Mouse (Mus musculus) left cerebral cortex, adult 8-10 months (tissue): ENCODE data around the gene Wdfy1. TPM values are rescaled to one million over a fixed set of nuclear protein-coding genes. Genes with fewer than 3 reads are reported as not detected.

ENCODE experiments used
- DNase-seq, 2 experiments: peaks; one replicate each; pipeline ENCODE4 v3.0.0; 2022; ENCODE audit warnings: low spot score in 2 of 2
- total RNA-seq, 4 experiments: library from RNA; stranded (reverse); gene quantifications; 2 replicates each; pipeline ENCODE4 v1.2.4; 2022

Wdfy1 gene
- 10 to 100 TPM; 37.3 to 40.2 (median 38.7) TPM for total RNA-seq

DNA sequence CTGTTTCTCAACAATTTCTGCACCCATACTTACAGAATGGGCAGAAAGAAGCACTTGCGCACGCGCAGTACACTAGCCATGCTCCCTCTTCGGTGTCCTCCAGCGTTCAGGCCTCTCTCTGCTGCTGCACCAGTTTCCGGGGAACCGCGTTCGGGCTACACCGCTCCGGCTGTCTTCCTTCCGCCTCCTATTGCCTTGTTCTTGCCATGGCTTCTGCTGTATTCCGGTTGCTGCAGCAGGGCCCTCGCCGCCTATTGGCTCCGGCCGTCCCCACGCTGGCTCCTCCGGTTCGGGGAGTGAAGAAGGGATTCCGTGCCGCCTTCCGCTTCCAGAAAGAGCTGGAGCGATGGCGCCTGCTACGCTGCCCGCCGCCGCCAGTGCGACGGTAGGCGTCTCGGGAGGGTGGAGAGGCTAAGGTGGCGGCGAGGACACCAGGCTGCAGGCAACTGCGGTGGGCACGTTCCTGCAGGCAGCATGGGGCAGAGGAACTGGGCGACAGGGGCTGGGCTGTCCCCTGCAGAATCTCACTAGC, at the start of gene Wdfy1, which contains the start of gene Mrpl44:
Wdfy1 (minus strand) TSS at position 217 of the 532 bp plus-strand sequence.
Mrpl44 (plus strand) TSS at position 92 of the 532 bp plus-strand sequence.
- peak; percentile 93 to 100 for DNase-seq

DNA sequence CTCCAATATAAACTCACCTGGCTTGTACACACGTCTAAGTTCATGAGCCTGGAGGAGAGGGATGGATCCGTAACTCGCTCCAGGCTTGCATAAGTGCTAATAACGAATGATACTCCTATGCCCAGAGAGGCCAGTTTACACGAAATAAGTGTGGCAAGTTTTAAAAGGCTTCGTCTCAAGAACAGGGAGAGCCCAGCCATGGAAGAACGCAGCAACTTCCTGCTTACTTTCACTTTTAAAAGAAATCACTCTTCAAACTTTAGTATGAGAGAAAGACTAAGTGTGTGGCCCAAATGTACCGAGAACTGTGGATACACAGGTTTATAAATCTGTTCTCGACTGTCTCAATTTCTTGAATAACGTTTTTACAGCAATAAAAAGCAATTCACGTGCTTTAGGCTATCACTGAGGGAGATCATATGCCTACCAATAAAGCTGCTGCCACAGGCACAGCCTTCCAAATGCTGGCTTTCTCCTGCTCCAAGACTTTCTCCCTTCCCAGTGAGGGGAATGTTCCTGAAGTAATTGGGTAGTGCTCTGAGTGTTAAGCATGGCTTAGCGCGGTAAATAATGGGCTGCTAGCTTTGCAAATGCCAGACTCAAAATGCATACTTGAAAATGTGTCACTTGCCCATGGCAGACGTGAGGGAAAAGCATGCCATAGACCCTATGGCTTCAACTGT, 48.1 kb upstream of the Wdfy1 start:
- no peak for DNase-seq

DNA sequence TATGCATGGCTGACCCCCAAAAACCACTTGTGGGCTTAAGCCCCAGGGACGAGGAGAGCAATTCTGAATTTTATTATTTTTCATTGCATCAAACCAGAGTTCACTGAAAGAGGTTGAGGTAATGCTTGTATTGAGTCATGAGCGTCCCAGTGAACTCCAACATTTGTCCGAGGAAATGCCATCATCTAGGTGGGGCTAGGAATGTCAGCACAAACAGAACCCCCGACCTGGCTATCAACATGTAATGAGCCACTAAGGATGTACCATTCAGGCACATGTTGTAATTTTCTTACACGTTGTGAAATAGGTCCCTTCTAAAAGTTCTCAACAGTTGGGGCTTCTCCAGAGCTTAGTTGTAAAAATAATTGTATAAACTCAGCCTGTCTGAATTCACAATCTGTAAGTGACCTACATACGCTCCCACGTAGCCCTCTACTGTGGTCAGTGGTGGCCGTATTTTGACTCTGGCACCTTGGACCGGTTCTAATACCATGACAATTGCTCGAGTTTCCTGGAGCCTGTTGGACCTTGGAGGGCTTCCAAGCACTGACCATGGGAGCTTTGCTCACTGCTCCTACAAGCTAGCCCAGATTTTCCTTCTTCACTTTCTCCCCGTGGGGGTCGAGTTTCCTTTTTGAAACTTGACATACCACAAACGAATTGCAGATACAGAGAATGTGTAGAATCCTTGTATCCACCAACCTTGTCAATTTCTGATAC, 47.0 kb upstream of the Wdfy1 start:
- DNase-seq = peak in 1 of 2 experiments; percentile 20

DNA sequence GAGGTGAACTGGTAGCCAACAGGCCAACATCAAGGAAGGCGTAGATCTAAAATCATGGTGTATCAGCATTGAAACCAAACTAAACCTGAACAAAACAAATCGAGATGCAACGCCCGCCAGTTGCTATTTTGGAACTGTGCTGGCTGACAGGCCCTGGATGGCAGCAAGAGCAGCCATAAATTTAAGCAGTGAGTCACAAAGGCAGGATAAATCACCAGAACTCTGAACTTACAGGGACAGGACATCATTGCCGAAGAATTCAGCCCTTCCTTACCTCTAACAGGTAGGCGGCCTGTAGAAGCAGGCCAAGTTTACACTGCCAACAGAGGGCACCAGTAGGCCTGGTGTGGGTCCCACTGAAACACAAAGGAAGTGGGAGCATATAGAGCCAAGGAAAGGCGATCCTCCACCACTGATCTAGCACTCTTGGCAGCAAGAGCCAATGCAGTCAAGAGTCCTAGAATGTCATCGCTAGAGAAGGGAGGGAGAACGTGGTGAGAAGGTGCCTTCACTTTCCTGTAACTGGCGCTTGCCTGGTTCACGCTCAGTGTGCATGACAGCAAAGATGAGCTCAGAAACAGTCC, 43.4 kb upstream of the Wdfy1 start:
- DNase-seq = no peak

DNA sequence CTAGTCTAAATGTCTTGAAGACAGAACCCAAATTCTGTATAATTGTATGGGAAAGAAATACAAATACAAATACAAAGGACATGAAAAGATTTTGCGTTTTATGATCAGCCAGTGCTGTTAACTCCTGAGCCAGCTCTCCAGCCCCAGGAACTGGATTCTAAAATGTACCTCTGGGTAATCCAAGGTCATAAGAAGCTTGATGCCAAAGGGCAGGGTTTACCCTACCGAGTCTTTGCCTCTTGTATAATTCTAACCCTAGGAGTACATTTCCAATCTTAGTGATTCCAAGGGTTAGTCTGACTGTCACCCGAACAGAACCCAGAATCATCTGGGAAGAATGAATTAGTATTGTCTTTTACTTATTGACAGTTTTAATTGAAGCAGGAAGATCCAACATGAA, 39.5 kb upstream of the Wdfy1 start:
- DNase-seq = no peak

DNA sequence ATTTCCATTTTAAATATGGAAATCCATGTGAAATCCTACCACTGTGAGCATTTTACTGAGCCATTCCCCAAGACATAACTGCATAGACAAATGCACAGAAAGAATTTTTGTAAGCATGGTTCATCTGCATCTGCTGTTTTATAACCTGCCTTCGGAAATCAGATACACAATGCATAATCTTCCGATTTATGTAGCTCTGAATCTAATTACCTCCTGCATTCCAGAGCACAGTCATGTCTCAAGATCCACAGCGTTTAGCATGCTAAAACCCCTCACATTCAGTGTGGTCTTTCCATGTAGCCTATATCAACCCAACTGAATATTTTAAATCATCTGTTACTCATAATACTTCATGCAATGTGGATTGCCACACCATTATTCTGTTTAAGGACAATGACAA, 33.5 kb upstream of the Wdfy1 start:
- no peak for DNase-seq

DNA sequence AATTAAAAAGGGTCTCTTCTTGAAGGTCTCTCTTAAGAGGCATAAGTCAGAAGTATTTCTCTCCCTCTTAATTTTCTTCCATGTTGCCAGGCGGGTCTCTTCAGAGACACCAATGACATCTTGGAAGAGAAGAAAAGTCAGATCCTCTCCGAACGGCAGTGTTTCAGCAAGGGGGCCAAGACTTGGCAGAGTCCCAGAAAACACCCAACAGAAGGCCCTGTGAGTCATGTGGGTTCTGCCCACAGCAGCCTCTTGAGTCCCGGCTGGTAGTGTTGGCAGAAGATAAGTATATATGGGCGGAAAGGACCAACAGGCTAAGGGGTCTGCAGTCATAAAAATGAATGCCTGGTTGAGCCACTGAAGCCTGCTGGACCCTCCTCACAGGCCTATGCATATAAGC, 30.9 kb upstream of the Wdfy1 start:
- no peak for DNase-seq

DNA sequence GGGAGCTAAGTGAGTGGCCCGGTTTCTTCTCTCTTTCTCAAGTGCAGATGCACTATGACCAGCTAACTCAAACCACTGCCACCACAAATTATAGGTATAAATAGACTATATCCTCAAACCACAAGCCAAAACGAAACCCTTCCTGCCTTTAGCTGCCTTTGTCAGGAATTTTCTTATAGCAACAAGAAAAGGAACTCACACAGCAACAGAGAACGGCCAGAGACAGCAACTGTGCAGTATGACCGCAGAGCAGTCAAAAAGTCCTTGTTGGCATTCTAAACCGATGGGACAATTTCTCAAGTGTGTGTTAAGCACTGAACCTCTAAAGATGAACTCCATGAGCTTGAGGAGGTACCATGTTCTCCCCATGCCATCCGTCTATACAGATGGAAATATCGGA, 27.7 kb upstream of the Wdfy1 start:
- DNase-seq = no peak

DNA sequence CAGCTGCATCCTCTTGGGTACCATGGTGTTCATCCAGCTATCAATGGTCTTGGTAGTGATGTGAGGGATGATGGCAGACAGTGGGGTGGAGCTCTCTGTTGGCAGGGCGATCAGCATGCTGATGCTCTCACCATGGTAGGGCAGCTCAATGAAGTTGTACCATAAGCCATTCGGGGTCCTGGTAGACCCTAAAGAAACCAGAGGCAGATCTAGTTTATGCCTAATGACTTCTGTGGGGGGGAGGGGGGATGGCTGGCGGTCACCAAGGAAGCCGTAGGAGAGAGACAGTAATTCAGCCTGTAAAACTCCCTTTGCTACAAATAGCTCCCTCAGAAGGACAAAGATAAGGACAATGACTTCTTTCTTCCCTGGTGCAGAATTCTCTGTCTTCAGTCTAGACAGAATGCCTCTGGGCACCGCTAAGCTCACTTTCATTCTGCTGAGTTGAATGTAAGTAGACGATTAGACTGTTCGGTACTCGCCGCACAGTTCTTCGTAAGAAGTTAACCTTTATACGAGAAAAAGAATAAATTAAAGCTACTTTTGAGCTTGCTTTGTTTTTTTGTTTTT, 27.0 kb upstream of the Wdfy1 start:
- DNase-seq = no peak

DNA sequence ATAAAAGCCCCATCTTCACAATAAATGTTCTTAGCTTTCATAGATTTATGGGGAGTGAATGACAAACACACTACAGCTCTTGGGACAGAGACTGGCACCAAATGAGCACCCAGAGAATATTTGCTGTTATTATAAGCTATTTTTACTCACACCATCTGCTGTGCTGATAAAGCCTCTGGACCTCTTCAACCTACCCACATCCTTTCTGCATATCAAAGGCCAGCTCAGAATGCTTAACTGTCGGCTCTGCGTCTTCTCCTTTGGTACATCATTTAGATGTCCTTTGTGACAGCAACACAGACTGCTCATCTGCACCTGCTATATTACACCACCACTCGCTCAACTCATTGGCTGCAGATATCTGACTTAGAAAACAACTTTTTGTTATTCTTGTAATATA, 21.1 kb upstream of the Wdfy1 start:
- no peak for DNase-seq

DNA sequence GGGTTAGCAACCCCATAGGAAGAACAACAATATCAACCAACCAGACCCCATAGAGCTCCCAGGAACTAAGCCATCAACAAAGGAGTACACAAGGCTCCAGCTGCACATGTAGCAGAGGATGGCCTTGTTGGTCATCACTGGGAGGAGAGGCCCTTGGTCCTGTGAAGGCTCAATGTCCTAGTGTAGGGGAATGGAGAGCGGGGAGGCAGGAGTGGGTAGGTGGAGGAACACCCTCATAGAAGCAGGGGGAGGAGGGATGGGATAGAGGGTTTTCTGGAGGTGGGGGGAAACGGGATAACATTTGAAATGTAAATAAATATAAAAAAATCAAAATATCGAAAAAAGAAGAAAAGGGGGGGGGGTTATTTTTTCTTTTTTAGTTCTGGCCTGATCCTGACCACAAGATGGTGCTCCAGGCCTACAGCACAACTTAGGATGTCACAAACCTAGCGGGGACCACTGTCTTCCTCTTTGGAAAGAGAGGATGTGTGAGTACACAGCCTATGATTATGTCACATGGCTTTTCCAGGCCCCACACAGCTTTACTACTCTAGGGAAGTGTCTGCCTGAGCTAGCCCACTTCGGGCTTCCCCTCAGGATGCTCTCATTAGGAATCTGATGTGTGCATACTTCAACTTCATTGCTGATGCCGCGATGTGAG, 10.5 kb upstream of the Wdfy1 start:
- no peak for DNase-seq

DNA sequence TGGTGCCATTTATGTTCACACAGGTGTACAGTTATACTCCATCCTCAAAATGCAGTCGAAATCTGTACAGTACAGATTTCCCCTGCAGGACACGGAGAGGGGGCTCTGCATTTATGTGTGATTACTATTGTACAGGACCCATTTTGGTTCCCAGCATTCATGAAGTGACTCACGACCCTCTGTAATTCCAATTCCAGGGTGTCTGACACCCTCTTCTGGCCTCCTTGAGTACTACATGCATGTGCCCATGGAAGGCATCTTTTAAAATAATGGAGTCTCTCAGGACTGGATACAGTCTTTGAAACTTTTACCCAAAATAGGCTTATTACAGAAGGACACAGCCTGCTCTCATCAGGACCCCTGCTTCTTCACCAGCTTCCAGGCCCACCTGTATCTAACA, 6.5 kb upstream of the Wdfy1 start:
- DNase-seq = no peak

DNA sequence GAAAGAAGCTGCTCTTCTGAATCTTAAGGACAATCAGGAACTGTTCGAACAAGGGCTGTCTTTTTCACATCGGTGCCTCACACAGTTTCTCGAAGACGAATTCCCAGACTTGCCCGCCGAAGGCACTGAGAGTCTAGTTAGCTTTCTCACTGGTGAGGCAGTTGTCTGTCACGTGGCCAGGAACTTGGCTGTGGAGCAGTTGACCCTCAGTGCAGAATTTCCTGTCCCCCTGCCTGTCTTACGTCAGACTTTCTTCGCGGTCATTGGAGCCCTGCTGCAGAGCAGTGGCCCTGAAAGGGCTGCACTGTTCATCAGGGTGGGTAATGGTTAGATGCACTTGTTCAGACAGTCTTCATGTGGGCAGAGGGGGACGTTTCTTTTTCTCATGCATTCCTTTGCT, 2.1 kb upstream of the Wdfy1 start:
- DNase-seq = no peak

DNA sequence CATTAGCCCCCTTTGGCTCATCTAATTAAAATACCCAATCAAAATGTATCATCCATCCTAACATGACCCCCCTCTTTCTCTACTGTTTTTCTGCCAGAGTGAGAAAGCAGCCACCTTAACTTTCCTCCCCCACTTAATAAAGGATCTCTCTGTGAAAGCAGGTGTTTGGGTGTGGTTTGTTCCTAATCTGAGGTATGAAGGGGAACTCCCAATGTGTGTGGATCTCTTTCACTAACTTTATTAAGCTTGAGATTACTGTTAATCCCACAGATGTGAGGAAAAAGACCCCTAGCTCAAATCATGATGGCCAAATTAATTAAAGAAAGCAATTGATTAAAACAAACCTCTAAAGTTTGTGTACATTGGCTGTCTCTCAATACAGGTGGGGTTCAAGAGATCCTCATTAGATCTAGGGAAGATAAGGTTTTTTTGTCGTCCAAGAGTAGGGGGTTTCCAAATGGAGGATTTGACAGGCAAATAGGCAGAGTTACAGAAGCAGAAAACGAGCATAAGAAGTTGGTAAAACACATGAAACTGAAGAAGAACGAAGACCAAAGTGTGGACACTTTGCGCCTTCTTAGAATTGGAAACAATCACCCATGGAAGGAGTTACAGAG, 1.7 kb downstream of the Wdfy1 start:
- no peak for DNase-seq

DNA sequence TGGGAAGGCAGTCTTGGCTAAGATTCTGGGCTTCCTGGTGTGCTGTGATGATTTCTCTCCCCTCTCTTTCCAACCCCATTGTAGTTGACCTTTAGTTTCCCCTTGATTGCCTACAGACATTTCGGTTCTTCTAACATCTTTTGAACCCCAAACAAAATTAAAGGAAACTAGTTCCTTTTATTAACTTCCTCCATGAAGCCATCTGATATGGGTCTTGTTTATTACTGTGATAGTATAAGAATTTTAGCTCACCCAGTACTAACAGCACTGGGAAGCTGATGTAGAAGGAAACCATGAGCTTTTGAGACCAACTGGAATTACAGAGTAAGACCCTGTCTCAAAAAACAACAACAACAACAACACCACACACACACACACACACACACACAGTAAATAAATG, 7.7 kb downstream of the Wdfy1 start:
- no peak for DNase-seq

DNA sequence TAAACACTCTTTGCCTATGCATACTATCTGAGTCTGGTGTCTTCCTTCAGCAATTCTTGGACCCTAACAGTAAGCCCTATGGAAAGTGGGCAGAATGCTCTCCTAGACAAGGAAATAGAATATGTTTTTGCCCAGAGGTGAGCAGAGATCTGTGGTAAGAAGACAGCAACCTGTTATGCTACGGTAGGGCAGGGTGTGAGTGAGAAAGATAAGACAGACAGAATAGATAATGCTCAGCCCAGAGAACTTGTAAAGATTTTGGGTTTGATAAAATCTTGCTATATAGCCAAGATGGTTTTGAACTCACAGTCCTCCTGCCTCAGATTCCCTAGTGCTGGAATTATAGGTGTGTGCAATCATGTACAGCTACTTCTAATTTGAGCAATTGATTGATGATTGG, 11.5 kb downstream of the Wdfy1 start:
- DNase-seq = no peak

DNA sequence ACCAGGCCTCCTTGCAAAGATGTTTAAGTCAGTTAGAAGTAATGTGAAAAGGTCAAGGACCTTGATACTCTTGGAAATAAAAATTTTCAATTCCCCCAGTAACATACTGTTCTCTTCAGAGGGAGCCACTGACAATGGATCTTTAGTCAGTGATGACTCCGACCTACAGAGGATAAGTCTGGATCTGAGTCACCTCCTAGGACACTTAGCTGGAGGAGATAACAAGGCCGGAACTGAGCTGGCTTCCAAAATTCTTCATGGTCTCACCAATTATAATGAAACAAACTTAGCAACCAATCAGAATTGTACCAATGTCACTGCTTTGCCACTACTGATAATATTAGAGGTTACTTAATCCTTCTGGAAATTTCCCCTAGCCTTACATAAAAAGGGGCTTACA, 11.9 kb downstream of the Wdfy1 start:
- no peak for DNase-seq

DNA sequence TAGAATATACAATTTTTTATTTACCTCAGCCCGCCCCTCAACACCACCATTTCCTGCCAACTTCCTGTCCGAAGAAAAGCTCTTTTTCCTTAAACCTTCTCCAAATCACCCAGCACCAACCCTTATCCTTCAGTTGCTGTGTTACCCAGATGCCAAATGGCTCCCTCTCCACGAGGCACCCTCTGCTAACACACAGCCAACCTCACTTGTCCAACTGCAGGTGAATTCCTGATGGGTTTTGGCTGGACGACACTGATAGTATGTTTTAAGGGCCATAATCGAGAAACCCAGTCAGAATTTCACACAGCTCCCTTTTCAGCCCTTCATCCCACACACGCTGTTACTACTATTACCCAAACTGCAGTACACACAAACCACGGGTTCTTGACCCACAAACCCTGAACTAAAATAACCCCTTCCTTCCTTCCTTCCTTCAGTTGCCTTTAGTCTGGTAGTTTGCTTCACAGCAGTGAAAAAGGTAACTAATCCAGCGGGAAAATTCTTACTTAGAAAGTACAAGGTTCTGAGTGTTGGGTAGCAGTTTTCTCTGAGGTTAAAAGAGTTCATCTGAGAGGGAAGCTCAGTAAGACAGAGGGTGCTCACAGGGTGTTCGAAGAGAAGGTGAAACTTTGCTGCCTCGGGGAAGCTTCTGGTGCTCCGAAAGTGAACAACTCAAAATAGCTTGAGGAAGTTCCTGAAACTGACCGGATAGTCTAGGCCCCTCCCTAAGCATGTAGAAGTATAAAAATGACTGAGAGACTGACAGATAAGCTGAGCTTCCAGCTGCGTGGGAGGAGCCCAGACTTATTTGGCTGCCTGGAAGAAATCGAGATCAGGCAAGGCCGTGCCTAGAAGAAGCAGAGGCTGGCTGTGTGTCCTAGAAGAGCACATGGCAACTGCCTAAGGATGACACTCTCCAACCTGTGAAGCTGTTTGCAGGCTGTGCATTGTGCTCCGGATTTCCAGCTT, 13.4 kb downstream of the Wdfy1 start:
- DNase-seq = no peak

DNA sequence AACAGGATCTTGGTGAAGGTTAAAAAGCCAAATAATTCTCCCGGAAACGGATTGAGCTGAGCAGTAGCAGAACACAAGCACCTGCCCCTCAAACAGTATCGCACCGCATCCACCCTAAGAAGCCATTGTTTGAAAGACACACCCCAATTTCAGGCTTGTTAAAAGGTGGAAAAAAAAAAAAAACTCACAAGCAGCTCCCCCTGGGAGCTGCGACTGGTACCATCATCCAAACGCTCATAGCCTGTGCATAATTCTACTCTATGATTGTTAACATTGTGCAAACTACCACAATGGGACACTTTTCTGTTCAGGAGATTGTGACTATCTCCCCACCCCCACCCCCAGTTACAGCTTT, 14.0 kb downstream of the Wdfy1 start:
- DNase-seq = no peak
